Comparison of ENCODE assay signal across 8 mouse cellular contexts in the genomic region with DNA sequence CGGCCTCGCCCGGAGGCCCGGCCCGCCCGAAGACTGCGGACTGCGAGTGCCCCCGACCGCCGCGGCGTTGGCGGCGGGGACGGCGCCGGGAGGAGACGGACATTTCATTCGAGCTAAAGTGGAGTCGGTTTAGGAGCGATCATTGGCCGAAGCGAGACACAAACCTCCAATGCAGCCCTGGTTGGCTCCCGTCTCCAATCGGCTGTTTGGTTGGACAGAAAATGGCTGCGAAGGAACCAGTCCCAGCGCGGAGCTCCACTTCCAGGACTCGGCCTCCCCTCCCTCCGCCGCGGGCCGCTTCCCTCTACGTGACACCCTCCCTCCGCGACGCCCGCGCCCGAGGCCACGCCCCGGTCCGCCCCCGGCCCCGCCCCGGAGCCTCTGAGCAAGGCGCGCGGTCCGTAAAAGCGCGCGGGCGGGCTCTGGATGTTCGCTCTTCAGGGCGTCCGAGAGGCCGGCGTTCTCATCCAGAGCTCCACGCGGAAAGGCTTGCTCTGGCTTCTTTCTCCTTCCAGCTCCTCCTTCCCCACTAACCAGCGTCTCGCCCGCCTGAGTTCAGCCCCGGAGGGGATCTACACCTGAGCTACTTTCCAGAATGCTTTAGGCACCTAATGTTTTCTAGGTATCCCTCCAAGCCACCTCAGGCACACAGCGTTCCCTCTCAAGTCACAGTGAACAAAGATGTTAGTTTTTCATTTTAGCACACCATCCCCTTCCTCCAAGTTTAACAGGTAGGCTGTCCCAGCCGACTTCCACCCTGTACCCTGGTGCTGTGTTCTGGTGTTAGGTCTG. TPM values are rescaled to one million over a fixed set of nuclear protein-coding genes. Genes with fewer than 3 reads are reported as not detected.
DNase-seq lines count a peak whose midpoint lies in the region; ATAC-seq and TF ChIP-seq lines count a peak whose summit lies in the region.

A gene (minus strand): TSS at position 305 of the 792 bp plus-strand sequence.

- peak within 1 kb of the TSS; percentile 68 for H3K4me3 ChIP-seq in bone marrow macrophage, adult 2 months (ENCODE audit: insufficient read depth, low read length)
- H3K4me3 ChIP-seq in embryonic fibroblast, embryonic 13.5 days (ENCODE audit: insufficient read depth, low read length), result peak within 1 kb of the TSS; percentile 98
- H3K4me3 ChIP-seq in kidney, embryonic 14.5 days (ENCODE audit: low read length), result peak within 1 kb of the TSS; percentile 87
- peak within 1 kb of the TSS; percentile 94 for H3K4me3 ChIP-seq in limb, embryonic 15.5 days

- DNase-seq in A20 (ENCODE audit: low read depth, low spot score), result peak; percentile 97
- peak; percentile 97 for DNase-seq in heart, adult 9 months (ENCODE audit: low spot score in 2 of 2)
- DNase-seq in monocyte, adult 2 months (ENCODE audit: low read depth in 1 of 2, low spot score in 2 of 2), result peak; percentile 89 to 93
- peak; percentile 93 to 94 for DNase-seq in spleen, postnatal 36 days (ENCODE audit: low spot score in 2 of 2)

- H3K4me1 ChIP-seq in bone marrow macrophage, adult 2 months (ENCODE audit: control insufficient read depth, insufficient read depth, low read length), result peaks cover 8% of the 10 kb centered on the region
- peaks cover 7% of the 10 kb centered on the region for H3K4me1 ChIP-seq in embryonic fibroblast, embryonic 13.5 days (ENCODE audit: control insufficient read depth, insufficient read depth, low read length)
- H3K4me1 ChIP-seq in kidney, embryonic 14.5 days (ENCODE audit: control insufficient read depth, insufficient read depth, low read length), result peaks cover 23% of the 10 kb centered on the region
- peaks cover 26% of the 10 kb centered on the region for H3K4me1 ChIP-seq in limb, embryonic 15.5 days

- H3K9ac ChIP-seq in kidney, embryonic 14.5 days (ENCODE audit: low read depth, low read length), result peak within 1 kb of the TSS; percentile 99
- peak within 1 kb of the TSS; percentile 92 for H3K9ac ChIP-seq in limb, embryonic 15.5 days

- no peaks in the 10 kb centered on the region for H3K27me3 ChIP-seq in kidney, embryonic 14.5 days (ENCODE audit: control insufficient read depth, insufficient read depth, low read length)
- H3K27me3 ChIP-seq in limb, embryonic 15.5 days, result no peaks in the 10 kb centered on the region

- TF ChIP-seq POLR2A in bone marrow macrophage, adult 2 months (IDR thresholded peaks at IDR 0.05; ENCODE audit: borderline replicate concordance, low read depth, low read length), result peak; percentile 90; the same call in 1 of the 2 replicates
- peak; percentile 85 for TF ChIP-seq POLR2A in embryonic fibroblast, embryonic 13.5 days (IDR thresholded peaks at IDR 0.05; ENCODE audit: low read depth, low read length)

- peaks cover 18% of the 10 kb centered on the region for H3K36me3 ChIP-seq in kidney, embryonic 14.5 days (ENCODE audit: control insufficient read depth, insufficient read depth, low read length)
- H3K36me3 ChIP-seq in limb, embryonic 15.5 days, result peaks cover 21% of the 10 kb centered on the region

- peak within 1 kb of the TSS; percentile 69 for H3K4me2 ChIP-seq in kidney, embryonic 14.5 days (replicated peaks; ENCODE audit: low read depth, low read length)
- peak within 1 kb of the TSS; percentile 77 for H3K4me2 ChIP-seq in limb, embryonic 15.5 days

- no peaks in the 10 kb centered on the region for H3K9me3 ChIP-seq in kidney, embryonic 14.5 days (ENCODE audit: control insufficient read depth, low read length)
- no peaks in the 10 kb centered on the region for H3K9me3 ChIP-seq in limb, embryonic 15.5 days

- under 1% methylated on average over 59 of the region's 68 CpGs for WGBS in kidney, embryonic 14.5 days
- WGBS in limb, embryonic 15.5 days, result under 1% methylated on average over 51 of the region's 68 CpGs

- ATAC-seq in kidney, embryonic 14.5 days (ENCODE audit: low FRiP score, low TSS enrichment), result peak; percentile 98
- peak; percentile 96 for ATAC-seq in limb, embryonic 15.5 days (ENCODE audit: insufficient number of reproducible peaks, low FRiP score, low TSS enrichment, low read depth)

- H3K27ac ChIP-seq in bone marrow macrophage, adult 2 months (ENCODE audit: insufficient read depth, low read depth, low read length), result peak within 1 kb of the TSS; percentile 50
- peak within 1 kb of the TSS; percentile 88 for H3K27ac ChIP-seq in embryonic fibroblast, embryonic 13.5 days (ENCODE audit: insufficient read depth, low read length)
- peak within 1 kb of the TSS; percentile 99 for H3K27ac ChIP-seq in kidney, embryonic 14.5 days (ENCODE audit: low read depth, low read length)
- peak within 1 kb of the TSS; percentile 99 for H3K27ac ChIP-seq in limb, embryonic 15.5 days

- no peak for TF ChIP-seq CTCF in bone marrow macrophage, adult 2 months (IDR thresholded peaks at IDR 0.05; ENCODE audit: low read depth, low read length)
- TF ChIP-seq CTCF in embryonic fibroblast, embryonic 13.5 days (IDR thresholded peaks at IDR 0.05; ENCODE audit: borderline replicate concordance, insufficient read depth, low read length), result no peak

RNA-seq across cellular contexts. Expression of the gene that starts here (rescaled TPM):
- polyA plus RNA-seq in bone marrow macrophage, adult 2 months (2012; ENCODE audit: insufficient read depth, insufficient read length, missing spikeins), result 17.1 and 19.1 TPM in 2 replicates
- 37.7 and 56.4 TPM in 2 replicates for polyA plus RNA-seq in embryonic fibroblast, embryonic 13.5 days (2011; ENCODE audit: insufficient read length, low read depth, missing spikeins)
- 54.7 and 55.0 TPM in 2 replicates for polyA plus RNA-seq in kidney, embryonic 14.5 days (2014; fragmentation: Nextera tagmentation; extraction: Ambion mirVana)
- polyA plus RNA-seq in limb, embryonic 15.5 days (2015; fragmentation: Nextera tagmentation; extraction: Ambion mirVana), result 39.5 and 43.5 TPM in 2 replicates

Comparison
In these comparisons a context has a peak if more than half of its experiments do, and no peak if none do; other contexts are left out.
1. Peak in every context shown above with its lines: DNase-seq, ATAC-seq, H3K4me3 ChIP-seq and H3K27ac ChIP-seq.